8 mouse cellular contexts compared by ENCODE assay signal in the genomic region with DNA sequence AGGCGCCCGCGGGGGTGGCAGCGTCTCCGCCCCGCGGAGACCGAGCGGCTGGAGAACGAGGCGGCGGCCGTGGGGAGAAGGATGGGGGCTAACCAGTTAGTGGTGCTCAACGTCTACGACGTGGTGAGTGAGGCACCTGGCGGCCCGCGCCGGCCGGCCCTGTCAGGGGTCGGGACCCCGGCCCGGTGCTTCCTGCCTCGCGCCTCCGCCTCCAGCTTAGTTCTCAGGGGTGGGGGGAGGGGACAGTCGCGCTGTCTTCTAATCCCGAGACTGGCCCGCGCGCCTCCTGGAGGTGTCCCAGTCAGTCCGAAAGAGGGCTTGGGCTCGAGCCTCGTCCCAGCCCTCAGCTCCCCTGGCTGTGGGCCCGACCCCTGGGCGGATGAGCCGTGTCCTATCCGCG. TPM values are rescaled to one million over a fixed set of nuclear protein-coding genes. Genes with fewer than 3 reads are reported as not detected.
DNase-seq lines count a peak whose midpoint lies in the region; ATAC-seq and TF ChIP-seq lines count a peak whose summit lies in the region.
"Not testable (repeated sequence)": the region's sequence is repeated elsewhere in the genome, so short reads cannot be mapped to it uniquely, and the experiment has no call there.

No protein-coding gene starts in this region.

- H3K79me3 ChIP-seq in C2C12 (ENCODE audit: low read depth), result not testable (repeated sequence)

- H3K27me3 ChIP-seq in C2C12 (ENCODE audit: control insufficient read depth, insufficient read depth, insufficient read length); forebrain, embryonic 11.5 days (ENCODE audit: control insufficient read depth, insufficient read depth, low read length); heart, embryonic 13.5 days (replicated peaks); intestine, embryonic 16.5 days (replicated peaks; ENCODE audit: control insufficient read depth, insufficient read depth, low read length); liver, adult 2 months (ENCODE audit: control insufficient read depth, insufficient read depth, low read length): not testable (repeated sequence)

- H3K4me1 ChIP-seq in forebrain, embryonic 11.5 days (replicated peaks; ENCODE audit: control insufficient read depth, insufficient read depth, low read length); heart, embryonic 13.5 days; intestine, embryonic 16.5 days (ENCODE audit: control insufficient read depth, insufficient read depth, low read length); liver, adult 2 months (ENCODE audit: control insufficient read depth, insufficient read depth, low read length): not testable (repeated sequence)

- TF ChIP-seq POLR2A in liver, adult 2 months (IDR thresholded peaks at IDR 0.05; ENCODE audit: extremely low read depth, insufficient read depth, low read length), result not testable (repeated sequence)

- not testable (repeated sequence) for H3K27ac ChIP-seq in forebrain, embryonic 11.5 days (ENCODE audit: low read depth, low read length); intestine, embryonic 16.5 days (ENCODE audit: low read length); liver, adult 2 months (replicated peaks; ENCODE audit: insufficient read depth, low read depth, low read length)
- H3K27ac ChIP-seq in heart, embryonic 13.5 days (replicated peaks), result peak overlapping the region; percentile 56; the same call in 1 of the 2 replicates

- peak overlapping the region; percentile 51 for H3K9ac ChIP-seq in forebrain, embryonic 11.5 days (ENCODE audit: low read length)
- H3K9ac ChIP-seq in heart, embryonic 13.5 days, result peak overlapping the region; percentile 82
- peak overlapping the region; percentile 63 for H3K9ac ChIP-seq in intestine, embryonic 16.5 days (ENCODE audit: low read depth, low read length)
- H3K9ac ChIP-seq in liver, adult 2 months (ENCODE audit: low read depth, low read length), result peak overlapping the region; percentile 66

- H3K36me3 ChIP-seq in C2C12 (ENCODE audit: control insufficient read depth, insufficient read depth); forebrain, embryonic 11.5 days (ENCODE audit: control insufficient read depth, insufficient read depth, low read length); heart, embryonic 13.5 days; intestine, embryonic 16.5 days (ENCODE audit: control insufficient read depth, insufficient read depth, low read length); liver, adult 2 months (ENCODE audit: control insufficient read depth, insufficient read depth, low read length): not testable (repeated sequence)

- peak overlapping the region; percentile 32 for H3K4me3 ChIP-seq in C2C12 (ENCODE audit: insufficient read depth, poor library complexity, severe bottlenecking)
- H3K4me3 ChIP-seq in forebrain, embryonic 11.5 days (ENCODE audit: low read depth, low read length), result peak overlapping the region; percentile 52
- peak overlapping the region; percentile 72 for H3K4me3 ChIP-seq in heart, embryonic 13.5 days
- peak overlapping the region; percentile 64 for H3K4me3 ChIP-seq in intestine, embryonic 16.5 days (ENCODE audit: low read length)
- H3K4me3 ChIP-seq in liver, adult 2 months (ENCODE audit: insufficient read depth, low read depth, low read length), result peak overlapping the region; percentile 67

- H3K79me2 ChIP-seq in C2C12 (ENCODE audit: control insufficient read depth, insufficient read depth); liver, adult 2 months (ENCODE audit: control insufficient read depth, insufficient read depth, low read length): not testable (repeated sequence)

- ATAC-seq in cerebellum, adult (ENCODE audit: insufficient number of reproducible peaks, low FRiP score, low TSS enrichment), result peak; percentile 46
- not testable (repeated sequence) for ATAC-seq in forebrain, embryonic 11.5 days (replicated peaks; ENCODE audit: low FRiP score)
- peak; percentile 17 for ATAC-seq in heart, embryonic 13.5 days (ENCODE audit: extremely low read depth, insufficient number of reproducible peaks, low FRiP score, low TSS enrichment)
- ATAC-seq in intestine, embryonic 16.5 days, result peak; percentile 54
- peak; percentile 36 for ATAC-seq in megakaryocyte-erythroid progenitor cell, adult 5-6 weeks (replicated peaks; ENCODE audit: low FRiP score, low TSS enrichment, poor library complexity, severe bottlenecking)

- H3K4me2 ChIP-seq in forebrain, embryonic 11.5 days (ENCODE audit: low read depth, low read length, severe bottlenecking), result peak overlapping the region; percentile 51
- peak overlapping the region; percentile 68 for H3K4me2 ChIP-seq in heart, embryonic 13.5 days
- peak overlapping the region; percentile 57 for H3K4me2 ChIP-seq in intestine, embryonic 16.5 days (ENCODE audit: low read depth, low read length)

- WGBS in forebrain, embryonic 11.5 days, result 2% methylated on average over 17 of the region's 41 CpGs
- 0% methylated on average over 24 of the region's 41 CpGs for WGBS in heart, embryonic 13.5 days
- under 1% methylated on average over 26 of the region's 41 CpGs for WGBS in intestine, embryonic 16.5 days
- 1% methylated on average over 22 of the region's 41 CpGs for WGBS in liver, adult 2 months

- H3K9me3 ChIP-seq in forebrain, embryonic 11.5 days (ENCODE audit: control insufficient read depth, low read length); heart, embryonic 13.5 days; intestine, embryonic 16.5 days (ENCODE audit: control insufficient read depth, low read length): not testable (repeated sequence)

- DNase-seq in forebrain, embryonic 11.5 days (ENCODE audit: low spot score); liver, adult 2 months (ENCODE audit: extremely low read depth, low read depth, low spot score): not testable (repeated sequence)
- DNase-seq in retina, embryonic 14.5 days (ENCODE audit: low spot score), result peak; percentile 49

- H3ac ChIP-seq in C2C12 (ENCODE audit: control insufficient read depth, insufficient read length, low read depth), result peak overlapping the region; percentile 38

- TF ChIP-seq CTCF in C2C12 (IDR thresholded peaks at IDR 0.05; ENCODE audit: control insufficient read depth, insufficient read depth, insufficient read length); liver, adult 2 months (IDR thresholded peaks at IDR 0.05; ENCODE audit: low read depth, low read length): not testable (repeated sequence)

RNA-seq across cellular contexts. Expression of gene Catspere2, which starts 0.4 kb away (rescaled TPM):
- 0.05 TPM for polyA plus RNA-seq in C2C12 (2012; fragmentation: generic; extraction: Trizol)
- polyA plus RNA-seq in forebrain, embryonic 11.5 days (2014; fragmentation: Nextera tagmentation; extraction: Ambion mirVana), result not detected in 2 replicates
- polyA plus RNA-seq in heart, embryonic 13.5 days (2015; fragmentation: Nextera tagmentation; extraction: Ambion mirVana), result 0.12 and 0.22 TPM in 2 replicates
- polyA plus RNA-seq in intestine, embryonic 16.5 days (2015; fragmentation: Nextera tagmentation; extraction: Ambion mirVana), result 0.09 and 0.12 TPM in 2 replicates
- total RNA-seq in liver, adult 2 months (2014; rRNA removed), result 0.09 and 0.20 TPM in 2 replicates
- polyA plus RNA-seq in liver, adult 2 months (2012; rRNA removed), result 0.02 and 0.46 TPM in 2 replicates
- total RNA-seq in megakaryocyte-erythroid progenitor cell, adult 5-6 weeks (2014; fragmentation: Nextera tagmentation), result not detected in 2 replicates
- total RNA-seq in megakaryocyte-erythroid progenitor cell, adult 5-6 weeks (2017), result not detected in 2 replicates
